Mouse (Mus musculus): Measurements from ENCODE around the gene Erc2.

DNA sequence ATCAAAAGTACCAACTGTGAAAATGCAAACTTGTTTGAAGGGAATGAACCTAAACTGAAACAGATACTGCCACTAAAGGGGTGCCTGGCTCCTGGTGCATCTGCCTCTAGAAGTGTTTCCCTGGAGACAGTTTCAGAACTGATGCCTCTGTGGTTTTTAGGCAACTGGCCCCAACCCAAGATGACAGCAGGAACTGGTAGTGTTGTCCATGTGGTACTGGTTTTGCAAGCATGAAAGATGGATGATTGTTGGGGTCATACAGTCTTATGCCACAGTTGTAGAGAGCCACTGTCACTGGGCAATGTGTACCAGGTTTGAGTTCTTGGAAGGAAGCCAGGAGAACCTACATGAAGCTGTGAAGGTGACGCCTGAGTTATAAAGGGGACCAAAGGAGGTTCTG, 365.2 kb downstream of the Erc2 start:
- TF ChIP-seq USF1 (IDR thresholded peaks at IDR 0.05; ENCODE audit: low read depth, low read length), result no peak
- no peak for TF ChIP-seq POLR2A (IDR thresholded peaks at IDR 0.05; ENCODE audit: low read depth, low read length)
- no peak for TF ChIP-seq CTCF (conservative IDR thresholded peaks at IDR 0.05 in 1 of 2, IDR thresholded peaks at IDR 0.05 in 1 of 2; ENCODE audit: low read depth in 2 of 2, low read length in 2 of 2)
- TF ChIP-seq ZMIZ1 (IDR thresholded peaks at IDR 0.05; ENCODE audit: low read depth, low read length), result no peak
- TF ChIP-seq USF2 (conservative IDR thresholded peaks at IDR 0.05; ENCODE audit: low read depth, low read length), result no peak

Data from CH12.LX (cell line).